Mouse (Mus musculus) embryonic facial prominence, embryonic 11.5 days (tissue): Measurements from ENCODE around the gene Spin2d. TPM values are rescaled to one million over a fixed set of nuclear protein-coding genes. Genes with fewer than 3 reads are reported as not detected.

Source experiments
- polyA plus RNA-seq: library from polyadenylated mRNA; unstranded; fragments of >200 nt; fragmentation: Nextera tagmentation; extraction: Ambion mirVana; gene quantifications from 2 replicates; pipeline ENCODE4 v1.2.1, GENCODE M21; 2014

Gene Spin2d
- polyA plus RNA-seq, 1 experiment from 2014 or later, result not detected

Other genes starting within 250 kb of the Spin2d start
- gene Zfp185, start 189.7 kb downstream of the Spin2d start, polyA plus RNA-seq, result 6.5 and 7.0 TPM in 2 replicates
- 0.13 TPM in 1 of 2 replicates, not detected in the other for gene Pnma5, start 139.9 kb downstream of the Spin2d start, polyA plus RNA-seq
- gene Pnma3, start 112.2 kb downstream of the Spin2d start, polyA plus RNA-seq, result 0.11 and 0.22 TPM in 2 replicates
- 0.83 and 1.0 TPM in 2 replicates for gene Xlr4a, start 94.5 kb downstream of the Spin2d start, polyA plus RNA-seq
- gene Xlr3a, start 79.9 kb downstream of the Spin2d start, polyA plus RNA-seq, result 3.5 and 5.0 TPM in 2 replicates
- gene Gm14685, start 59.9 kb downstream of the Spin2d start, polyA plus RNA-seq, result not detected in 2 replicates
- not detected in 2 replicates for gene Xlr5b, start 28.2 kb downstream of the Spin2d start, polyA plus RNA-seq
- not detected in 2 replicates for gene DXBay18, start 27.5 kb downstream of the Spin2d start, polyA plus RNA-seq
- 13.0 and 13.8 TPM in 2 replicates for gene Xlr3b, start 15.2 kb upstream of the Spin2d start, polyA plus RNA-seq
- gene Xlr4b, start 37.3 kb upstream of the Spin2d start, polyA plus RNA-seq, result 1.1 TPM in 1 of 2 replicates, not detected in the other
- gene F8a, start 51.3 kb upstream of the Spin2d start, polyA plus RNA-seq, result 8.6 and 9.4 TPM in 2 replicates
- gene Xlr4c, start 66.1 kb upstream of the Spin2d start, polyA plus RNA-seq, result not detected in 2 replicates
- gene Xlr3c, start 88.4 kb upstream of the Spin2d start, polyA plus RNA-seq, result 0.55 TPM in 1 of 2 replicates, not detected in the other
- gene Xlr5a, start 116.0 kb upstream of the Spin2d start, polyA plus RNA-seq, result not detected in 2 replicates
- gene Xlr5c, start 116.0 kb upstream of the Spin2d start, polyA plus RNA-seq, result not detected in 2 replicates
- not detected in 2 replicates for gene Gm45015, start 159.9 kb upstream of the Spin2d start, polyA plus RNA-seq
- gene Zfp275, start 165.6 kb upstream of the Spin2d start, polyA plus RNA-seq, result 20.2 and 20.3 TPM in 2 replicates
- not detected in 2 replicates for gene Gm18336, start 221.7 kb upstream of the Spin2d start, polyA plus RNA-seq
- gene Zfp92, start 234.1 kb upstream of the Spin2d start, polyA plus RNA-seq, result 0.07 and 0.25 TPM in 2 replicates